Mouse (Mus musculus) right cerebral cortex, adult 18-20 months (tissue): ENCODE measurements around the gene Gm1979.
"Not testable (repeated sequence)": the region's sequence is repeated elsewhere in the genome, so short reads cannot be mapped to it uniquely, and the experiment has no call there.

ENCODE experiments used
- DNase-seq: peaks from one replicate; pipeline ENCODE4 v3.0.0; 2022; ENCODE audit warnings: mixed read lengths

Gene Gm1979

GRCm38 (mm10) chr5:26004698-26005097 lies at the start of gene Gm1979:
TSS of gene Gm1979 (minus strand) at chr5:26004798.
- not testable (repeated sequence) for DNase-seq

GRCm38 (mm10) chr5:26039458-26039857 lies 34.9 kb upstream of the Gm1979 start, which contains the start of gene Speer4a:
TSS of gene Speer4a (minus strand) at chr5:26039558.
- DNase-seq = not testable (repeated sequence)

- DNase-seq = not testable (repeated sequence)
These were observed 18.2 kb upstream of the Gm1979 start, which contains the start of gene Gm5862 for GRCm38 (mm10) chr5:26022816-26023215. TSS of gene Gm5862 (minus strand) at chr5:26022916.

GRCm38 (mm10) chr5:26007697-26008096 lies 3.1 kb upstream of the Gm1979 start:
- DNase-seq = not testable (repeated sequence)

- DNase-seq = peak; percentile 10
These were observed 2.5 kb upstream of the Gm1979 start for GRCm38 (mm10) chr5:26006937-26007695.

- not testable (repeated sequence) for DNase-seq
These were observed 16.0 kb downstream of the Gm1979 start, which contains the start of gene Gm21698 for GRCm38 (mm10) chr5:25988550-25988949. TSS of gene Gm21698 (minus strand) at chr5:25988650.

- DNase-seq = not testable (repeated sequence)
These were observed 32.0 kb downstream of the Gm1979 start, which contains the start of gene Gm21680 for GRCm38 (mm10) chr5:25972563-25972962. TSS of gene Gm21680 (minus strand) at chr5:25972663.

GRCm38 (mm10) chr5:25957050-25957449 lies 47.5 kb downstream of the Gm1979 start:
- DNase-seq = not testable (repeated sequence)

GRCm38 (mm10) chr5:25956611-25957010 lies 48.0 kb downstream of the Gm1979 start:
- DNase-seq = peak; percentile 7

- DNase-seq = not testable (repeated sequence)
These were observed 50.3 kb downstream of the Gm1979 start, which contains the start of gene Gm21671 for GRCm38 (mm10) chr5:25954317-25954716. TSS of gene Gm21671 (minus strand) at chr5:25954417.
